ENCODE assay signal across 25 mouse cellular contexts in genomic region chr1:160387446-160387845, GRCm38 (mm10).
"Had no signal": no experiment of that assay in that cellular context is flagged by ENCODE, and none has a peak within 500 bp of the region (broad histone marks: within the 10 kb centered on the region; RNA-seq: fewer than 3 reads in every experiment).

No protein-coding gene starts in this region.

- H3K4me3 ChIP-seq: embryonic facial prominence, embryonic 10.5 days; embryonic facial prominence, embryonic 12.5 days; embryonic facial prominence, embryonic 13.5 days; embryonic facial prominence, embryonic 15.5 days; erythroblast, embryonic 14.5 days; forebrain, embryonic 10.5 days; forebrain, embryonic 12.5 days; forebrain, embryonic 15.5 days; gastrocnemius, adult 2 months; heart, adult 2 months; heart, embryonic 10.5 days had no signal

- H3K9ac ChIP-seq: embryonic facial prominence, embryonic 12.5 days; embryonic facial prominence, embryonic 13.5 days; embryonic facial prominence, embryonic 15.5 days; forebrain, embryonic 12.5 days; forebrain, embryonic 15.5 days; forebrain, postnatal 0 days had no signal

- H3K4me2 ChIP-seq: embryonic facial prominence, embryonic 12.5 days; embryonic facial prominence, embryonic 13.5 days; embryonic facial prominence, embryonic 15.5 days; forebrain, embryonic 12.5 days; forebrain, embryonic 15.5 days had no signal

- H3K4me1 ChIP-seq: embryonic facial prominence, embryonic 10.5 days; embryonic facial prominence, embryonic 12.5 days; embryonic facial prominence, embryonic 13.5 days; embryonic facial prominence, embryonic 15.5 days; forebrain, embryonic 10.5 days; forebrain, embryonic 12.5 days; forebrain, embryonic 15.5 days; heart, embryonic 10.5 days had no signal

- H3K27ac ChIP-seq: embryonic facial prominence, embryonic 10.5 days; embryonic facial prominence, embryonic 12.5 days; embryonic facial prominence, embryonic 13.5 days; embryonic facial prominence, embryonic 15.5 days; forebrain, embryonic 10.5 days; forebrain, embryonic 12.5 days; forebrain, embryonic 15.5 days; gastrocnemius, adult 2 months; heart, adult 2 months; heart, embryonic 10.5 days had no signal

- H3K9me3 ChIP-seq: embryonic facial prominence, embryonic 10.5 days; embryonic facial prominence, embryonic 12.5 days; embryonic facial prominence, embryonic 13.5 days; embryonic facial prominence, embryonic 15.5 days; forebrain, embryonic 10.5 days; forebrain, embryonic 12.5 days; forebrain, embryonic 15.5 days; heart, embryonic 10.5 days had no signal

- H3K27me3 ChIP-seq: embryonic facial prominence, embryonic 12.5 days; embryonic facial prominence, embryonic 13.5 days; embryonic facial prominence, embryonic 15.5 days; forebrain, embryonic 12.5 days; forebrain, embryonic 15.5 days had no signal

- ATAC-seq: forebrain, embryonic 14.5 days; forebrain, embryonic 15.5 days; forebrain, embryonic 16.5 days; forebrain, postnatal 0 days had no signal

- H3K36me3 ChIP-seq: embryonic facial prominence, embryonic 10.5 days; embryonic facial prominence, embryonic 12.5 days; embryonic facial prominence, embryonic 13.5 days; embryonic facial prominence, embryonic 15.5 days; forebrain, embryonic 10.5 days; forebrain, embryonic 12.5 days; forebrain, embryonic 15.5 days; heart, embryonic 10.5 days had no signal

- DNase-seq: cerebellum, adult 9-11 months; cerebellum, postnatal 10 days; cerebellum, postnatal 14 days; cerebellum, postnatal 25 days; cerebellum, postnatal 36 days; embryo, embryonic 11 days; forebrain, postnatal 0 days; gastrocnemius, adult 2 months; gastrocnemius, postnatal 10 days; gastrocnemius, postnatal 14 days; gastrocnemius, postnatal 25 days; gastrocnemius, postnatal 36 days; heart, adult 18-20 months; heart, adult 2 months had no signal
